In genomic region chrX:107089131-107089530, GRCm38 (mm10) we compare ENCODE assay signal across 22 mouse cellular contexts. TPM values are rescaled to one million over a fixed set of nuclear protein-coding genes. Genes with fewer than 3 reads are reported as not detected.
DNase-seq lines count a peak whose midpoint lies in the region; ATAC-seq and TF ChIP-seq lines count a peak whose summit lies in the region.
"Had no signal": no experiment of that assay in that cellular context is flagged by ENCODE, and none has a peak within 500 bp of the region (broad histone marks: within the 10 kb centered on the region; RNA-seq: fewer than 3 reads in every experiment).

No protein-coding gene starts in this region.

- no peaks in the 10 kb centered on the region for H3K27me3 ChIP-seq in thymus, adult 2 months (ENCODE audit: control insufficient read depth, insufficient read depth, low read length)
- H3K27me3 ChIP-seq: embryonic facial prominence, embryonic 15.5 days; forebrain, embryonic 13.5 days had no signal

- DNase-seq in thymus, adult 2 months, result peak; percentile 11
- no peak for DNase-seq in thymus, postnatal 14 days
- peak; percentile 42 for DNase-seq in MEL-GATA-1-ER (ENCODE audit: extremely low read depth, low read depth)
- no peak for DNase-seq in urinary bladder, postnatal 25 days (ENCODE audit: low spot score)
- no peak for DNase-seq in gastrocnemius, postnatal 36 days
- DNase-seq in cerebellum, postnatal 10 days, result no peak
- DNase-seq: cerebellum, adult 11-12 months; heart, postnatal 36 days; kidney, adult 9 months; lung, embryonic 14.5 days had no signal

- ATAC-seq in megakaryocyte, adult 5-6 weeks (ENCODE audit: poor library complexity, severe bottlenecking), result peak; percentile 78
- ATAC-seq: forebrain, embryonic 13.5 days; Patski had no signal

- TF ChIP-seq POLR2A in thymus, adult 2 months (IDR thresholded peaks at IDR 0.05; ENCODE audit: control insufficient read depth, extremely low read depth, insufficient read depth, low read length, poor library complexity), result no peak

- intact Hi-C loops in gastrocnemius, postnatal 36 days (cut with DNase I), result no loop called here

- TF ChIP-seq CTCF in thymus, adult 2 months (IDR thresholded peaks at IDR 0.05; ENCODE audit: borderline replicate concordance, control insufficient read depth, extremely low read depth, insufficient read depth, low read length, poor library complexity), result no peak

- H3K36me3 ChIP-seq in thymus, adult 2 months (ENCODE audit: control insufficient read depth, insufficient read depth, low read length), result no peaks in the 10 kb centered on the region
- H3K36me3 ChIP-seq: embryonic facial prominence, embryonic 15.5 days had no signal

- peak overlapping the region; percentile 68; the same call in 1 of the 2 replicates for H3K27ac ChIP-seq in thymus, adult 2 months (ENCODE audit: control insufficient read depth, insufficient read depth, low read length)
- H3K27ac ChIP-seq: embryonic facial prominence, embryonic 15.5 days; forebrain, embryonic 13.5 days had no signal

- H3K4me1 ChIP-seq in thymus, adult 2 months (replicated peaks; ENCODE audit: control insufficient read depth, insufficient read depth, low read length), result no peaks in the 10 kb centered on the region
- H3K4me1 ChIP-seq: embryonic facial prominence, embryonic 15.5 days; forebrain, embryonic 13.5 days had no signal

- WGBS in thymus, adult 2 months, result 8% methylated on average over 5 of the region's 5 CpGs

- no peak overlapping the region for H3K4me3 ChIP-seq in thymus, adult 2 months (ENCODE audit: control insufficient read depth, insufficient read depth, low read length)
- H3K4me3 ChIP-seq: embryonic facial prominence, embryonic 15.5 days; forebrain, embryonic 13.5 days had no signal

RNA-seq across cellular contexts. Expression of gene P2ry10, which starts 0.8 kb away (rescaled TPM):
- polyA plus RNA-seq in thymus, adult 2 months (2012; rRNA removed), result 45.6 and 53.0 TPM in 2 replicates
- 5.6 and 5.7 TPM in 2 replicates for total RNA-seq in megakaryocyte, adult 5-6 weeks (2015)
- total RNA-seq in megakaryocyte, adult 5-6 weeks (2017), result 11.1 and 12.6 TPM in 2 replicates
- total RNA-seq in gastrocnemius, postnatal 36 days (2021), result under 1 TPM in 1 of 2 experiments, not detected in 1; 0.36 TPM
- total RNA-seq: gastrocnemius, adult 8-10 months; layer of hippocampus, postnatal 25 days; left cerebral cortex, postnatal 36 days had no signal
- polyA plus RNA-seq: brain, embryonic 14.5 days; C2C12; forebrain, embryonic 13.5 days; lung, embryonic 14.5 days; midbrain, postnatal 0 days; neural tube, embryonic 14.5 days; Patski had no signal

RNA-seq across cellular contexts. Expression of gene P2ry10b, which starts 59.6 kb away (rescaled TPM):
- 22.7 and 25.2 TPM in 2 replicates for polyA plus RNA-seq in thymus, adult 2 months (2012; rRNA removed)
- 17.7 and 18.4 TPM in 2 replicates for total RNA-seq in megakaryocyte, adult 5-6 weeks (2015)
- 13.5 and 15.5 TPM in 2 replicates for total RNA-seq in megakaryocyte, adult 5-6 weeks (2017)
- total RNA-seq in gastrocnemius, postnatal 36 days (2021), result under 1 TPM; 0.17 to 0.48 TPM
- total RNA-seq: megakaryocyte-erythroid progenitor cell, adult 5-6 weeks had no signal
- polyA plus RNA-seq: Patski had no signal

Comparison
In these comparisons a context has a peak if more than half of its experiments do, and no peak if none do; other contexts are left out.
1. DNase-seq: peak in thymus, adult 2 months (single experiment) and MEL-GATA-1-ER (single experiment); none in thymus, postnatal 14 days (single experiment), urinary bladder, postnatal 25 days (single experiment), gastrocnemius, postnatal 36 days (0 of 2) and cerebellum, postnatal 10 days (0 of 2).
2. RNA of gene P2ry10, which starts 0.8 kb away (total RNA-seq): 5.6 to 12.6 TPM in megakaryocyte, adult 5-6 weeks; 0.36 TPM in gastrocnemius, postnatal 36 days; every median in the first group is over 4 times any median in the second.
3. RNA of gene P2ry10b, which starts 59.6 kb away (total RNA-seq): 13.5 to 18.4 TPM in megakaryocyte, adult 5-6 weeks; 0.17 to 0.48 TPM in gastrocnemius, postnatal 36 days; every median in the first group is over 4 times any median in the second.